Mouse (Mus musculus) layer of hippocampus, adult 8-10 months (tissue): ENCODE measurements around the gene Armc3. TPM values are rescaled to one million over a fixed set of nuclear protein-coding genes. Genes with fewer than 3 reads are reported as not detected.

Source experiments
- DNase-seq, 2 experiments: peaks; one replicate each; pipeline ENCODE4 v3.0.0; 2022; ENCODE audit warnings: low spot score in 2 of 2
- total RNA-seq, 4 experiments: library from RNA; stranded (reverse); gene quantifications; 2 replicates each; pipeline ENCODE4 v1.2.4; 2022

Armc3 gene
- total RNA-seq, 4 experiments from 2014 or later: 0.66 to 1.2 (median 0.87) TPM

GRCm38 (mm10) chr2:19348454-19348853 is 149.4 kb downstream of the Armc3 start:
- DNase-seq: no peak

DNA sequence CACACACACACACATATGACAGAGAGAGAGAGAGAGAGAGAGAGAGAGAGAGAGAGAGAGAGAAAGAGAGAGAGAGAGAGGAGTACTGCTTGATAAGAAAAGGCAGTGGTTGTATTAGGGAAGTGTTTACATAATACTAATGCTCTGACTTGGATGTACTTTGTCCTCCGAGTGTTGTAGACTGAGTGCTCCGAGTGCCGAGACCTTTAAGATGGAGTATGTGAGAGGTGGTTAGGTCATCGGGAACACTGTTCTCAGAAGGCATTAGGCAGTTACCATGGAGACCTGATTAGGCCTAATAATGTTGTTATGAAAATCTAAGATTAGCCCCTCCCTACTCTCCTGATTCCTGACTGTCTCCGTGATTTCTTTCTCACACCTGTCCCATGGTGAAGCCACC is 151.1 kb downstream of the Armc3 start:
- DNase-seq: no peak

- no peak for DNase-seq
Observed at GRCm38 (mm10) chr2:19351615-19352253, 152.6 kb downstream of the Armc3 start.

- DNase-seq: no peak
Observed at GRCm38 (mm10) chr2:19353158-19353557, 154.1 kb downstream of the Armc3 start.

Other genes with a start within 250 kb of the Armc3 start
- gene Pip4k2a, start 201.2 kb upstream of the Armc3 start, total RNA-seq: 10 to 100 TPM; 60.6 to 67.9 (median 63.7) TPM
- 1 to 10 TPM in 2 of 4 experiments, under 1 TPM in 2; 0.53 to 1.2 (median 0.96) TPM for gene 4930426L09Rik, start 201.0 kb upstream of the Armc3 start, total RNA-seq
- 10 to 100 TPM; 28.2 to 33.5 (median 29.8) TPM for gene Msrb2, start 172.1 kb downstream of the Armc3 start, total RNA-seq
- not detected for gene Ptf1a, start 246.4 kb downstream of the Armc3 start, total RNA-seq